Mouse (Mus musculus) embryonic fibroblast, embryonic 13.5 days (primary cell): ENCODE measurements at regions not wholly inside any gene's neighbourhood (a gene's known extent, or its start where the extent isn't known, plus 50 kb on each side); places are given as distances from the start of the nearest gene placed in this dataset.

ENCODE experiments used
- CTCF ChIP-seq: IDR thresholded peaks from 2 replicates; pipeline ENCODE4 v1.5.1; 2011; ENCODE audit warnings: mild to moderate bottlenecking, control low read depth, low read length, moderate library complexity, borderline replicate concordance; ENCODE audit not compliant: insufficient read depth
- POLR2A ChIP-seq: IDR thresholded peaks from 2 replicates; pipeline ENCODE4 v1.6.1; 2011; ENCODE audit warnings: low read depth, mild to moderate bottlenecking, control low read depth, low read length, moderate library complexity

GRCm38 (mm10) chr1:76080241-76080640 lies 534.2 kb downstream of the Slc4a3 start:
- TF ChIP-seq POLR2A (no peak), CTCF (no peak)
